Mouse (Mus musculus) liver (tissue): Measurements from ENCODE around the gene Arhgap23.

ENCODE experiments used
- DNase-seq: peaks from one replicate; pipeline ENCODE4 v3.0.0-alpha.2; 2020; ENCODE audit warnings: mixed read lengths

The Arhgap23 gene

GRCm38 (mm10) chr11:97509058-97509457 lies 93.7 kb downstream of the Arhgap23 start:
- DNase-seq, result no peak

- no peak for DNase-seq
These were observed 94.6 kb downstream of the Arhgap23 start for GRCm38 (mm10) chr11:97509715-97510485.

DNA sequence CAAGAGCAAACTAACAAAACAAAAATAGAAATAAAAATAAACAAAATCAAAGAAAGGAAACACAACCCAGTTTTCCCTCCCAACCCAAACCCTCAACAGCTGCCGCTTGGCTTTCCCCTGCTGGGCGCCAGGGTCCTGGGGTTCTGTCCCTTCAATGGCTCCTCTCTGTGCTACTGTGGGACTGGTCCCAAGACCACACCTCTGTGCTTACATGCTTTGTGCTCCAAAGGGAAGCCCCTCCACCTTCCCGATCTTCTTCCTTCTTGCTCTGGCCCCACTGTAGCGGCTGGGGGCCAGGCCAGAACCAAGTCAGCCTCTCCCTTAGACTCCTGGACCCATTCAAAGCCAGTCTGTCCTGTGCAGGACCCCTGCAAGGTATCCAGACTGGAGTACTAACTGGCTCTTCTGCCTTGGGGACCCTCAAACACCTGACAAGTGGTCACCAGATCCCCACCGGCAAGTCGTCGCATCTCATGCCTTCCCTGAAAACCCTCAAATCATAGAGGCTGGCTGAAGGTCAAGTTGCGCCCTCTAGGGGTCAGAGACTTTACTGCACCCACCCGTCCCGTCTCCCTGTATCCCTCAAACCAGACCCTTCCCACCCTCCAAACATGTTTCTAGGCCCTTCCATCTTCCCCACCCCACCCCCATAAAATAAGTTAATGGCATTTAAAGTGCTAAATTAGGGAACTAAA lies 95.8 kb downstream of the Arhgap23 start:
- DNase-seq, result peak; percentile 74

GRCm38 (mm10) chr11:97511661-97512369 lies 96.5 kb downstream of the Arhgap23 start:
- peak; percentile 66 for DNase-seq

DNA sequence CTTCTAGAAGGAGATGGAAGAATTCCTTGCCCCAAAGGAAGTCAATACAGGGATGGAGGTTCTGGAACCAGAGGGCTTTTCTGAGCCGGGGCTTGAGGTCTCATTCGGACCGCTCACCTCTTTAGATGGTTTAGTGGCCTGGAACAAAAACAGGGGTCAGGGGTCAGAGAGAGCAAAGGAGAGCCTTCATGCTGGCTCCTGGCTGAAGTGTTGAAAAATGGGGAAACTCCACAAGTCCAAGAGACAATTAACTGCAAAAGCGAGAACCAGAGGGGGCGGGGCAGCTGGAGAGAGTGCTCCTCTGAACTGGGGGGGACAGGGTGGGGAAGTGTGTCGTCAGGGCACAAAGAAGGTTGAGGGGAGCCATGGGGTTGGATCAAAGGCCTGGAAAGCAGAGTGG lies 97.2 kb downstream of the Arhgap23 start:
- DNase-seq, result no peak

- no peak for DNase-seq
These were observed 97.7 kb downstream of the Arhgap23 start for GRCm38 (mm10) chr11:97513066-97513465.

DNA sequence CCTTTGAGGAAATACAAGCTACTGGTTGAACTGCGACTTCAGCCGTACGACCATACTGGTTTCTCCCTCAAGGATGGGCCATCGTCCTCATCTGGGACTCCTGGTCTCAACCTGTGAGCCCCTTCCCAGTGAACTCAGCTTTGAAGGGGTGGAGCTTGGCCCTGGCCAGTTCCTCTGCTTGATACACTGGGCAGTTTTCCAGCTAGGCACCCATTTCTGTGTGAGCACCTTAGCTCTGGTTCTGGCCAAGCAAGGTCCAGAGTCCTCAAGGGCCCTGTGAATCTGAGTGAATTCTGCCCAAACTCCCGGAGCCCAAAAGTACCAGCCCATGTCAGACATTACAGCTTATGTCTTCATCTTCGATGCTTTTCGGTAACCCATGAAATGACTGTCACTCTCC lies 105.2 kb downstream of the Arhgap23 start:
- DNase-seq, result no peak

GRCm38 (mm10) chr11:97521741-97522474 lies 106.6 kb downstream of the Arhgap23 start:
- no peak for DNase-seq

DNA sequence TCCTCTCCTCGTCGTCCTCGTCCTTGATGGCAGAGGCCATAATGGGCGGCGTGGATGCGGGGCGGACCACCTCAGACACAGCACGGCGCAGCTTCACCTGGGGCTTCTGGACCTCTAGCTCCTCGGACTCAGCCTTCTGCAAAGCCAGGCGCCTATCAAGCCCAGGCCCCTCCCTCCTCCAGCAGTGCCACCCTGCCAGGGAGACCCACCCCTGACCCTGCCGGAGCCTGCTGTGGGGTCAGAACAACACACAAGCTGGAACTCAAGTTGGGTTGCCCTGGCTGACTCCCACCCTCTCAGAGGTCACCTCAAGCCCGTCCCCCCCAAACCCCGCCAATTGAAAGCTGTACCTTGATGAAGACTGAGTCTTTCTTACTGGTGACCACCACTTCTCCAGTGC lies 107.8 kb downstream of the Arhgap23 start:
- DNase-seq, result no peak

DNA sequence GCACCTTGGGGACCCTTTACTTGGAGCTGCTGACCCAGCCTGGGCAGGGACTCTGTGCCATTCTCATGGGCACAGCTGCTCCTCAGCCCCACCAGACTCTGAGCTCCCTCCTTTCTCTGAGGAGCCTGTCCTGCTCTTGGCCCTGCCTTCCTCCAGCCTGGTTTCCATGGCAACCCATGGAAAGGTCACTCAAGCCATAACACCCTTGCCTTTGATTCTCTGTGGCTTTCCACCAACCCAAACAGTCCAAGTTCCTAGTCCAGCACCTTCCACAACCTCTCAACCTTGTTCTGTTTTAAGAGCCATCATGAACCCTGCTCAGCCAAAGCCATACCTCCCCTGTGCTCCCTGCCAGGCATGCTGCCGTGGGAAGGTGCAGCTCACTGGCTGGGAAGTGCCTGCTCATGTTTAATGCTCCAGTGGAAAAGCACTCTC lies 108.5 kb downstream of the Arhgap23 start:
- DNase-seq, result no peak

DNA sequence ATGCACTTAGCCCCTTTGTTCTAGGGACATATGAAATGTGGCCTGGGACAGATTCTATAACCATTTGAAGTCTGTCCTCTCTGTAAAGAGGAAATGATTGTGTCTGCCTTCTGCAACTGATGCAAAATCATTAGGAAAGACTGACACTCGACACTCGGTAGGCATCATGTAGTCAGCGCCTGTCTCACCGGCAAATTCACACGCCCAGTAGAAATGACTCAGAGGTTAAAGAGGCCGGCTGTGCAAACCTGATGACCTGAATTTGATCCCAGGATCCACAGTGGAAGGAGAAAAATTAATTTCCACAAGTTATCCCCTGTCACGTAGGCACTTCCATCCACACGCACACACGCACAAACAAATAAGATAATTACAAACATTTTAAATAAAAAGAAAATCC lies 109.0 kb downstream of the Arhgap23 start:
- DNase-seq, result no peak

- DNase-seq, result no peak
These were observed 110.0 kb downstream of the Arhgap23 start for GRCm38 (mm10) chr11:97525313-97525712.

DNA sequence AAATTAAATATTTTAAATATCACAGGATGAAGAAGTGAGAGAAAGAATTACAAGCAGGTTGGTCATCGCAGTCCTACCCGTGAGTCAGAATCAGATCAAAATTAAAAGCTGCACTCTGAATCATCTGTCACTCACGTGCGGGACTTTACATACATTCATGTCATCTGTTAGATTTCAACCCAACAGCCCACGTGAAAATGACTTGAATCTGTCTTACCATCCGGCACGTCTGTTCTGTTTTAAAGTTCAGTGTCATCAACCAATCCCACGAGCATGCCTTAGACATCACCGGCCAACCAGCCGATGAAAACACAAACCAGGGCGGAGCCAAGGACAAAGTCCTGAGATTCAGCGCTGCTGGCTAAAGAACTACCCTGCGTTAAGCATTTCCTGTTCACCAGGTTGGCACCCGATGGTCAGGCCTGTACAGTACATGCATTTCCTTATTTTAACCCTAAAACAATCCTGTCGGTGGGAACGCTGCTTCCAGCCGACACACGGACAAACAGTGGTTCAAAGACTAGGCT lies 113.0 kb downstream of the Arhgap23 start:
- DNase-seq, result no peak

DNA sequence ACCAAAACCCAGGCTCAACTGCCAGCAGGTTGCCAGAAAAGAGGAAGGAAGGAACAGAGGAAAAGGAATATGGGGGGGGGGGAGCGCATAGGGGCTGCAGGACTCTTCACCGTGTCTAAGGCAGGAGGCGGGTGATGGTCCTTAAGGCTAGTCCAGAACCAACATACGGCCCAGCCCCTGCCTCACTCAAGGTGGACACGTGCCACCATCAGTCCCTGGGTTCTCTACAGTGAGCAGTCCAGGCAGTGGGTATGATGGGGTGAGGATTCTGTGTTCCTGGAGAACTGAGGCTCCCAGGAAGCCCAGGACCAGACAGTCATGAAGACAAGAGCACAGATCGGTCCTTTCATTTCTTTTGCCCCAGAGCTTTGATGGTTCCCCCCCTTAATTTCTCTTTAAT lies 114.7 kb downstream of the Arhgap23 start:
- DNase-seq, result no peak

GRCm38 (mm10) chr11:97530961-97531360 lies 115.6 kb downstream of the Arhgap23 start:
- no peak for DNase-seq

- DNase-seq, result peak; percentile 86
These were observed 116.3 kb downstream of the Arhgap23 start for GRCm38 (mm10) chr11:97531381-97532260.

DNA sequence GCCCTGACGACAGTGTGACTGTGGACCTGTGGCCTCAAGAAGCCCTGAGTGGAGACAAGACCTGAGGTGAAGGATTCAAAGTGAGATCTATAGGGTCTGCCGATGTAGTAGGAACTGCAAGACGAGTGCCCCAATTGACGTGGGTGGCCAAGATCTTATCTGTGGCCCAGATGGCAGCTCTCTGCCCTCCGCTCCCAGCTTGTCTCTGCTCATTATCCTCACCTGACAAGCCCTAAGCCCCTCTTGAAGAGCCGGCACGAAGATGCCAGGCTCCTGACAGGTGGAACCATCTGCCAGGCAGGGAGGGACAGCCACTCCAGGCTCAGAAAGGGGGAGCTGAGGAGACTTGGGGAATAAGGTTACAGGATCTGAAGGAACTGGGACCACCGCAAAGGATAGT lies 117.0 kb downstream of the Arhgap23 start:
- DNase-seq, result no peak

DNA sequence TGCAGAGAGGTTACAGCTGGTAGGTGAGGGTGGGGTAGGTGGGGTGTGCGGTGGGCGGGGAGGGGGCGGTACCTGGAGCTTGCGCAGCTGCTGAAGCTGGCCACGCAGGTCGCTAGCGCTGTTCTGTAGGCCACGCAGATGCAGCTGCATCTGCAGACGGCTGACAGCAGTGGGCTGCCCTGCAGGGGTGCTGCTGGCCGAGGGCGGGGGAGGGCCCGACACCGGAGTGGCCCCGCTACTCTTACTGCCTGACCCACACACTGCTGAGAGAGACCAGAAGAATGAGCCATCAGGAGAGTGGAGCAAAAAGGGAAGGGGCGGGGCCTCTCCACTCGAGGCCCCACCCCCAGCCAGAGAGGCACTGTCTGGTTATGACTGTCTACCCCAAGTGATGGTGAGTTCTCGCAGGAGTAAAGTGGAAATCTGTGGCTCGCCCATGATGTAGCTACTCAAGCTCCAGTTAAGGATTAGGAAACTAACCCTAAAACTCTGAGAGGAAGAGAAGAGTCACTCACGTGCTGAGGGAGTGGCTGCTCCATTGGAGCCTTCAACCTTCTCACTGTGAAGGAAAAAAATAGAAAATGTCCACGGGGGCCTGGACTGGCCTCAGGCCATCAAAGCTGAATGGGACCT lies 117.7 kb downstream of the Arhgap23 start:
- peak; percentile 49 for DNase-seq

GRCm38 (mm10) chr11:97533653-97534052 lies 118.3 kb downstream of the Arhgap23 start:
- no peak for DNase-seq

DNA sequence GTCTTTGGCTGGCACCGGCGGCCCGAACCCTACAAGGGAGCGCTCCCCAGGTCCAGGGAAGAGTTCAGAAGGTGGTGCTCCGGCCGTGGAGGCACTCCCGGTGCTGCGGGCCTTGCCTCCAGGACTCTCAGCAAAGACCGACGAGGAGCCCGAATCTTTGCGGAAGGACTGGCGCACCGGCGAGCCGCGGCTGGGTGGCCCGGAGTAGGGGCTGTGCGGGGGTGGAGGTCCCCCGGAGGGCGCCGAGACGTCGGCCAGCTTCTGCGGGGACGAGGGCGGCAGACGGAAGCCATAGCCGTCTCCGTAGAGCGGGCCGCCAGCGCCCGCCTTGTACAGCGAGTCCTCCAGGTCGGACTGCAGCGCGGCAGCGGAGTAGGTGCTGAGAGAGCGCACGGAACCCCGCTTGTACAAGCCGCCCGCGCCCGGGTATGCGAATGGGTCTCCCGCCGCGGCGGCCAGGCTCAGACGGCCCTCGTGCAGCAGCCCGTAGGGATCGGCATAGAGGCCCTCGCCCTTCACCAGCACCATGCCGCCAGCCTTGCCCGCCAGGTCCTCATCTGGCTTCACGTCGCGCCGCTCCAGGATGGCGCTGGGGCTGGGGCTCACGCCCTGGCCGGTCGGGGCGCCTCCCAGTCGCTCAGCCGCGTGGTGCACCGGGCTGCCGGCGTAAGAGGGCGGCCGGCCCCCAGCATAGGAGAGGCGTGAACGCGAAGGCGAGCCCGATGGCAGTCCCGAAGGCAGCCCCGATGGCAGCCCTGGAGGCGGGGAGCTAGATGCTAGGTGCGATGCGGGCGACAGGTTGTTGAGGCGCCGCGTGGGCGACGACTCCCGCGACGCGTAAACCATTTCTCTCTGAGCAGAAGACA lies 119.3 kb downstream of the Arhgap23 start:
- DNase-seq, result no peak
